In genomic region chr5:74618573-74619059, GRCm38 (mm10) we compare ENCODE assay signal across 8 mouse cellular contexts.
A peak's percentile ranks its signal among the peaks of the same experiment; 100 is the strongest.
DNase-seq lines count a peak whose midpoint lies in the region; ATAC-seq and TF ChIP-seq lines count a peak whose summit lies in the region.

No protein-coding gene starts in this region.

- H3K9ac ChIP-seq in forebrain, postnatal 0 days = no peak overlapping the region
- no peak overlapping the region for H3K9ac ChIP-seq in forebrain, embryonic 13.5 days

- peaks cover 4% of the 10 kb centered on the region for H3K27me3 ChIP-seq in forebrain, postnatal 0 days (ENCODE audit: insufficient read depth, low read length)
- no peaks in the 10 kb centered on the region for H3K27me3 ChIP-seq in forebrain, embryonic 13.5 days

- TF ChIP-seq CTCF in forebrain, postnatal 0 days (IDR thresholded peaks at IDR 0.05; ENCODE audit: low read depth) = peak; percentile 57

- no peaks in the 10 kb centered on the region for H3K4me1 ChIP-seq in forebrain, postnatal 0 days (ENCODE audit: insufficient read depth)
- 0 out of 2 replicates have a peak, but pooled peaks cover 8% of the 10 kb centered on the region for H3K4me1 ChIP-seq in forebrain, embryonic 13.5 days

- H3K36me3 ChIP-seq in forebrain, postnatal 0 days (ENCODE audit: insufficient read depth) = no peaks in the 10 kb centered on the region
- H3K36me3 ChIP-seq in forebrain, embryonic 13.5 days (ENCODE audit: poor library complexity, severe bottlenecking) = no peaks in the 10 kb centered on the region

- H3K9me3 ChIP-seq in forebrain, postnatal 0 days (ENCODE audit: low read length) = no peaks in the 10 kb centered on the region
- H3K9me3 ChIP-seq in forebrain, embryonic 13.5 days (replicated peaks) = no peaks in the 10 kb centered on the region

- H3K4me3 ChIP-seq in forebrain, postnatal 0 days (ENCODE audit: low read depth, low read length) = no peak overlapping the region
- no peak overlapping the region for H3K4me3 ChIP-seq in forebrain, embryonic 13.5 days

- no peak for DNase-seq in forebrain, postnatal 0 days
- DNase-seq in right cerebral cortex, postnatal 4 days = peak; percentile 59
- no peak for DNase-seq in right cerebral cortex, postnatal 25 days
- peak; percentile 14 to 26 for DNase-seq in cerebellum, postnatal 36 days
- DNase-seq in layer of hippocampus, adult 9-11 months = no peak
- no peak for DNase-seq in urinary bladder, postnatal 4 days (ENCODE audit: low spot score in 2 of 2)

- 70% methylated on average over 3 of the region's 3 CpGs for WGBS in forebrain, postnatal 0 days
- WGBS in forebrain, embryonic 13.5 days = 70% methylated on average over 3 of the region's 3 CpGs

- no peak overlapping the region for H3K27ac ChIP-seq in forebrain, postnatal 0 days (ENCODE audit: low read depth, low read length)
- no peak overlapping the region for H3K27ac ChIP-seq in forebrain, embryonic 13.5 days

- ATAC-seq in forebrain, postnatal 0 days = no peak
- no peak for ATAC-seq in forebrain, embryonic 13.5 days
- 0 out of 2 replicates have a peak, but pooled peaks have one; percentile 46 for ATAC-seq in megakaryocyte progenitor cell, adult 5-6 weeks (replicated peaks; ENCODE audit: poor library complexity)

- H3K4me2 ChIP-seq in forebrain, postnatal 0 days (ENCODE audit: low read depth) = no peak overlapping the region
- H3K4me2 ChIP-seq in forebrain, embryonic 13.5 days = no peak overlapping the region

Comparison
In these comparisons a context has a peak if more than half of its experiments do, and no peak if none do; other contexts are left out.
1. DNase-seq: peak in right cerebral cortex, postnatal 4 days (single experiment) and cerebellum, postnatal 36 days (2 of 2); none in forebrain, postnatal 0 days (single experiment), right cerebral cortex, postnatal 25 days (single experiment), layer of hippocampus, adult 9-11 months (single experiment) and urinary bladder, postnatal 4 days (0 of 2).